Mouse (Mus musculus): ENCODE data around the gene Duox2.

Duox2 gene

GRCm38 (mm10) chr2:122237891-122238470 is 60.3 kb downstream of the Duox2 start:
- no peak for DNase-seq (ENCODE audit: low read depth)

- DNase-seq (ENCODE audit: low read depth): no peak
Measured at GRCm38 (mm10) chr2:122236321-122236720, 61.9 kb downstream of the Duox2 start.

- DNase-seq (ENCODE audit: low read depth): peak; percentile 10
Measured at GRCm38 (mm10) chr2:122235425-122235824, 62.8 kb downstream of the Duox2 start.

GRCm38 (mm10) chr2:122234611-122235288 is 63.5 kb downstream of the Duox2 start, which contains the start of gene Sord:
Sord (plus strand) TSS chr2:122234749.
- peak; percentile 88 for DNase-seq (ENCODE audit: low read depth)

- no peak for DNase-seq (ENCODE audit: low read depth)
Measured at GRCm38 (mm10) chr2:122233759-122234557, 64.3 kb downstream of the Duox2 start.

- DNase-seq (ENCODE audit: low read depth): no peak
Measured at GRCm38 (mm10) chr2:122233341-122233740, 64.9 kb downstream of the Duox2 start.

GRCm38 (mm10) chr2:122231616-122232015 is 66.6 kb downstream of the Duox2 start:
- no peak for DNase-seq (ENCODE audit: low read depth)

GRCm38 (mm10) chr2:122230395-122230794 is 67.9 kb downstream of the Duox2 start:
- no peak for DNase-seq (ENCODE audit: low read depth)

Data from induced T-regulatory cell, adult 2 months (primary cell).